Comparison of ENCODE assay signal across 8 mouse cellular contexts in genomic region chr11:82763742-82764437, GRCm38 (mm10). TPM values are rescaled to one million over a fixed set of nuclear protein-coding genes. Genes with fewer than 3 reads are reported as not detected.
A peak's percentile ranks its signal among the peaks of the same experiment; 100 is the strongest.
DNase-seq lines count a peak whose midpoint lies in the region; ATAC-seq lines count a peak whose summit lies in the region.

Cct6b (minus strand) TSS chr11:82764321.
Zfp830 (plus strand) TSS chr11:82764345.

- peak within 1 kb of the TSS; percentile 93 for H3K9ac ChIP-seq in hindbrain, embryonic 13.5 days

- WGBS in hindbrain, embryonic 13.5 days: under 1% methylated on average over 44 of the region's 44 CpGs

- peak within 1 kb of the TSS; percentile 97 for H3K4me2 ChIP-seq in hindbrain, embryonic 13.5 days

- H3K27me3 ChIP-seq in hindbrain, embryonic 13.5 days: 0 out of 2 replicates have a peak, but pooled peaks cover 2% of the 10 kb centered on the region

- H3K27ac ChIP-seq in hindbrain, embryonic 13.5 days: peak within 1 kb of the TSS; percentile 93

- H3K9me3 ChIP-seq in hindbrain, embryonic 13.5 days: 0 out of 2 replicates have a peak, but pooled peaks cover 6% of the 10 kb centered on the region

- H3K4me3 ChIP-seq in hindbrain, embryonic 13.5 days: peak within 1 kb of the TSS; percentile 96

- peaks cover 6% of the 10 kb centered on the region; the same call in 1 of the 2 replicates for H3K36me3 ChIP-seq in hindbrain, embryonic 13.5 days

- peaks cover 27% of the 10 kb centered on the region for H3K4me1 ChIP-seq in hindbrain, embryonic 13.5 days (replicated peaks)

- ATAC-seq in hindbrain, embryonic 13.5 days (ENCODE audit: low FRiP score): peak; percentile 99

- peak; percentile 92 for DNase-seq in T-cell, adult 2 months (ENCODE audit: low spot score)
- DNase-seq in cerebellum, postnatal 25 days: peak; percentile 96 to 97
- peak; percentile 84 to 90 for DNase-seq in frontal cortex, postnatal 14 days (ENCODE audit: low spot score in 2 of 2)
- peak; percentile 92 to 94 for DNase-seq in layer of hippocampus, postnatal 14 days (ENCODE audit: low spot score in 2 of 2)
- DNase-seq in lung, postnatal 10 days: peak; percentile 95
- peak; percentile 89 for DNase-seq in ovary, postnatal 14 days (ENCODE audit: low spot score)
- DNase-seq in thymus, postnatal 14 days: peak; percentile 90

RNA-seq across cellular contexts. Expression of gene Cct6b, which starts in this region (rescaled TPM):
- polyA plus RNA-seq in hindbrain, embryonic 13.5 days (2015; fragmentation: Nextera tagmentation; extraction: Ambion mirVana): 0.32 and 0.35 TPM in 2 replicates
- total RNA-seq in layer of hippocampus, postnatal 14 days (2021): under 1 TPM in 1 of 2 experiments, not detected in 1; 0.78 TPM

RNA-seq across cellular contexts. Expression of gene Zfp830, which starts in this region (rescaled TPM):
- 29.6 and 31.0 TPM in 2 replicates for polyA plus RNA-seq in hindbrain, embryonic 13.5 days (2015; fragmentation: Nextera tagmentation; extraction: Ambion mirVana)
- total RNA-seq in layer of hippocampus, postnatal 14 days (2021): 10 to 100 TPM; 14.6 to 17.1 TPM

Comparison
In these comparisons a context has a peak if more than half of its experiments do, and no peak if none do; other contexts are left out.
1. Peak in every context shown above with its lines: DNase-seq, ATAC-seq, H3K4me3 ChIP-seq and H3K27ac ChIP-seq.